Mouse (Mus musculus) megakaryocyte, embryonic 14.5 days (primary cell): ENCODE measurements around the gene Ucp2.

ENCODE experiments used
- FLI1 ChIP-seq: IDR thresholded peaks from 2 replicates; pipeline ENCODE4 v1.6.1; 2012; ENCODE audit warnings: low read length, inconsistent platforms, mixed read lengths
- GATA1 ChIP-seq: IDR thresholded peaks from 3 replicates; pipeline ENCODE4 v1.6.1; 2012; ENCODE audit warnings: mixed read lengths, low read length, inconsistent platforms, borderline replicate concordance

- TF ChIP-seq FLI1 (no peak), GATA1 (no peak)
Observed at GRCm38 (mm10) chr7:100480175-100480574, 13.0 kb upstream of the Ucp2 start.
